Mouse (Mus musculus): ENCODE results near the gene Fads3.

- no peak for TF ChIP-seq POLR2A (IDR thresholded peaks at IDR 0.05; ENCODE audit: borderline replicate concordance, extremely low read depth, low read depth, low read length)
- TF ChIP-seq CTCF (IDR thresholded peaks at IDR 0.05; ENCODE audit: insufficient read depth, low read length), result no peak
Measured at GRCm38 (mm10) chr19:10037534-10037933, 3.8 kb upstream of the Fads3 start.
